Mouse (Mus musculus) neural tube, embryonic 14.5 days (tissue): ENCODE data around the gene Pxn. TPM values are rescaled to one million over a fixed set of nuclear protein-coding genes. Genes with fewer than 3 reads are reported as not detected.

Source experiments
- ATAC-seq: fragments of 200-750 bp; cut with Nextera tagmentation; 2 replicates; pipeline ENCODE4 v1.8.0; 2017; ENCODE audit warnings: low read depth, mild to moderate bottlenecking, moderate TSS enrichment, moderate library complexity
- H3K27ac ChIP-seq: fragments of 300-500 bp; sonication (generic); 2 replicates; pipeline ENCODE4 v1.5.1; 2014; ENCODE audit warnings: low read depth, mild to moderate bottlenecking, control low read depth, low read length, moderate library complexity, mixed read lengths
- H3K27me3 ChIP-seq: fragments of 300-500 bp; sonication (generic); 2 replicates; pipeline ENCODE4 v1.6.1; 2014; ENCODE audit warnings: low read length; ENCODE audit not compliant: control insufficient read depth, insufficient read depth
- H3K36me3 ChIP-seq: fragments of 300-500 bp; sonication (generic); 2 replicates; pipeline ENCODE4 v1.6.1; 2014; ENCODE audit warnings: low read length, mixed read lengths; ENCODE audit not compliant: control insufficient read depth, insufficient read depth
- H3K4me1 ChIP-seq: fragments of 300-500 bp; sonication (generic); 2 replicates; pipeline ENCODE4 v1.6.1; 2014; ENCODE audit warnings: low read length; ENCODE audit not compliant: control insufficient read depth, insufficient read depth
- H3K4me2 ChIP-seq: fragments of 300-500 bp; sonication (generic); 2 replicates; pipeline ENCODE4 v1.6.1; 2014; ENCODE audit warnings: mild to moderate bottlenecking, low read depth, low read length, control low read depth
- H3K4me3 ChIP-seq: fragments of 300-500 bp; sonication (generic); 2 replicates; pipeline ENCODE4 v1.5.1; 2014; ENCODE audit warnings: low read depth, low read length, control low read depth, mixed read lengths
- H3K9ac ChIP-seq: fragments of 300-500 bp; sonication (generic); replicated peaks from 2 replicates; pipeline ENCODE4 v1.6.1; 2014; ENCODE audit warnings: low read depth, mild to moderate bottlenecking, control low read depth, low read length, mixed read lengths
- H3K9me3 ChIP-seq: fragments of 300-500 bp; sonication (generic); 2 replicates; pipeline ENCODE4 v1.6.1; 2016; ENCODE audit warnings: low read length; ENCODE audit not compliant: control insufficient read depth
- WGBS: fragments of 180-500 bp; shearing (Covaris S2); extraction: QIAGEN DNeasy Blood & Tissue Kit; methylation state at CpG from one replicate; pipeline ENCODE4 v1.1.7; 2014; 5-methylcytosine and 5-hydroxymethylcytosine counted together
- polyA plus RNA-seq: library from polyadenylated mRNA; unstranded; fragments of >200 nt; fragmentation: Nextera tagmentation; extraction: Ambion mirVana; gene quantifications from 2 replicates; pipeline ENCODE4 v1.2.1, GENCODE M21; 2014

Gene Pxn
- polyA plus RNA-seq, 1 experiment from 2014 or later = 8.5 TPM

DNA sequence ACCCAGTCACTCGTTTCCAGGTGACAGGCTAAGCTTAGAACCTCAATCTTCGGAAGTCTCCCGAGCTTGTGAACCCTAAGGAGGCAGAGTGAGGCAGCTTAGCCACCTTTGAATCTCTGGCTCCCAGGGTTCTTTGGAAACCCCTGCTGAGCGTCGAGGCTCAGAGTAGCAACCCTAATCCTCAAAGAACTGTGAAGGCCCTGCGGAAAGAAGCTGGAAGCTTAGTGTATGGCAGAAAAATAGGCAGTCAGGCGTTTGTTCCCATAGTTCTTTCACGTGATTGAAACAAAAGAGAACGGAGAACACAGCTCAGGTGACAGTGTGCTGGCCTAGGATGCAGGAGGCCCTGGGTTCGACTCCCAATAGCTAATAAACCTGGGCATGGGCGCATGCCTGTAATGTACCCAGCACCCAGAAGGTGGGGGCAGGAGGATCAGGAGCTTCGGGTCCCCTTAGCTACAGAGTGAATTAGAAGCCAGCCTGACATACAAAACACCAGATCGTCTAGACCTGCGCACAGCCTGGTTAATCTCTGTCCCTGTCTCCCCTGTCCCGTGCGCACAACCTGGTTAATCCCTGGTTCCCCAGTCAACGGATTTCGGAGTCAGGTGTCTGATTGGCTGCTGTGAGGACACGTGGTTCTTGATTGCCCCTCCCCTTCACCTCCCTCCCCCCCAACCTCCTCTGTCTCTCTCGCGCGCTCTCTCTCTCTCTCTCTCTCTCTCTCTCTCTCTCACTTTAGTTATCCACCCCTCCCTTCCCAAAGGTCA, 31.0 kb upstream of the Pxn start:
- H3K4me2 ChIP-seq = peak overlapping the region; percentile 47
- ATAC-seq = peak; percentile 83
- no peaks in the 10 kb centered on the region for H3K36me3 ChIP-seq
- WGBS = 17% methylated on average over 22 of the region's 22 CpGs
- H3K27ac ChIP-seq = no peak overlapping the region
- no peaks in the 10 kb centered on the region for H3K9me3 ChIP-seq
- H3K4me3 ChIP-seq = peak overlapping the region; percentile 32
- no peaks in the 10 kb centered on the region for H3K27me3 ChIP-seq
- peaks cover 4% of the 10 kb centered on the region; the same call in 1 of the 2 replicates for H3K4me1 ChIP-seq
- H3K9ac ChIP-seq = peak overlapping the region; percentile 48

DNA sequence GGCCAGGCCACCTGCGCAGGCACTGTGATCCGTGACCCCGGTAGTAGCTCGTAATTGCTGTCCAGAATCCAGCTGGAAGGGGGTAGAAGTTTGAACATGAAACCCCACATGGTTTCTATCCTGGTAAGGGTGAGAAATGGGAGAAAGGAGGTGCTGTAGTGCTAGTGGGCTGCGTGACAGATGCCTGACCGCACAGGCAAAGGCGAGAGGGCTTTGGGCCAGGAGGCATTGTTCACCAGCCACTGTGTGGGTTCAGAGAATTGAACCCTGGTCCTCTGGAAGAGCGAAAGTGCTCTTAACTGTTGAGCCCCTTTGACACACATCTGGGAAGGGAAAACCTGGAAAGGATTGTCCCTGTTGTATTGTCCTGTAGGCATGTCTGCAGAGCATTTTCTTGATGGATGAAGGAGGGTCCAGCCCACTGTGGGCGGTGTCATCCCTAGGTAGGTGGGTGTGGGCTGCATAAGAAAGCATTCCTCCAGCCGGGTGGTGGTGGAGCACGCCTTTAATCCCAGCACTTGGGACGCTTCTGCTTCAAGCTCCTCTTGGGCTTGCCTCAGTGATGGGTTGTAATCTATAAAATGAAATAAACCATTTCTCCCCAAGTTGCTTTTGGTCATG, 30.3 kb upstream of the Pxn start:
- Histone ChIP-seq H3K27me3 (no peaks in the 10 kb centered on the region), H3K36me3 (no peaks in the 10 kb centered on the region), H3K9ac (no peak overlapping the region), H3K9me3 (no peaks in the 10 kb centered on the region), H3K4me2 (peak overlapping the region; percentile 47), H3K4me3 (peak overlapping the region; percentile 32; the same call in 1 of the 2 replicates), H3K27ac (no peak overlapping the region), H3K4me1 (no peaks in the 10 kb centered on the region)
- peak; percentile 35; the same call in 1 of the 2 replicates for ATAC-seq
- WGBS = 41% methylated on average over 12 of the region's 12 CpGs

DNA sequence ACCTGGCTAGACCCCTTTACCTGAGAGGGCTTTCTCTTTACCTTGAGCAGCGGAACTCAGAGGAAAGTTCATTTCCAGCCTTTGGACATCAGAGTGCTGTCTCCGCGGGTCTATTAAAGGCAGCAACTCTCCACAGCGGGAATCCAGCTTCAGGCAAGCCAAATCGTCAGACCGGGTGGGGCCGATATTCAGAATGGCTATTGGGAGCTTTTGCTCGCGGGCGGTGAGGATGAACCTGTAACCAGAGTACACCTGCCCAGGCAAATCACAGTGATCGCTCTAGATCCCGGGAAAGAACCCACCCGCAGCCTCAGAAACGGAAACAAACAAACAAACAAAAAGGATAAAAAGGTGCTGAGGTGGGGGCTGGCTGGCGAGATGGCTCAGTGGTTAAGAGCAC, 26.9 kb upstream of the Pxn start:
- no peak for ATAC-seq
- H3K9me3 ChIP-seq = no peaks in the 10 kb centered on the region
- H3K9ac ChIP-seq = no peak overlapping the region
- no peak overlapping the region for H3K4me3 ChIP-seq
- 48% methylated on average over 15 of the region's 15 CpGs for WGBS
- no peak overlapping the region for H3K27ac ChIP-seq
- peaks cover 13% of the 10 kb centered on the region for H3K4me1 ChIP-seq
- H3K4me2 ChIP-seq = no peak overlapping the region
- H3K27me3 ChIP-seq = no peaks in the 10 kb centered on the region
- H3K36me3 ChIP-seq = no peaks in the 10 kb centered on the region

DNA sequence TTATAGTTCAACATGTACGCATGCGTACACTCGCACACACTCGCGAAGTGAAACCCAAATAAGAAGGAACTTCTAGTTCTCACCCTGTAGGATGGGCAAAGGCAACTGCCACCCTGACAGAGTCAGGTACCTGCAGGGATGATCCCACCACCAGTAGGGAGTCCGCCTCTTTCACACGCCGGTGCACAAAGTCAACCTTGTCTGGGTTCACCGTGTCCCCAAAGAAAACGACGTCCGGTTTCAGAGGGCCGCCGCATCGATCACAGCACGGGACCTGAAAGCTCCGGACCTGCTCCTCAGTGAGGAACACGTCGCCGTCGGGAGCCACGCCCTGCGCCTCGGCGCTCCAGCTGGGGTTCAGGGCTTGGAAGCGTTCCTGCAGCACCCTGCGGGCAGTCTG, 26.4 kb upstream of the Pxn start:
- Histone ChIP-seq H3K4me3 (no peak overlapping the region), H3K27ac (no peak overlapping the region), H3K9me3 (no peaks in the 10 kb centered on the region), H3K27me3 (no peaks in the 10 kb centered on the region), H3K9ac (no peak overlapping the region), H3K4me1 (peaks cover 13% of the 10 kb centered on the region), H3K4me2 (peak overlapping the region; percentile 26; the same call in 1 of the 2 replicates), H3K36me3 (no peaks in the 10 kb centered on the region)
- WGBS = 20% methylated on average over 27 of the region's 27 CpGs
- ATAC-seq = no peak

DNA sequence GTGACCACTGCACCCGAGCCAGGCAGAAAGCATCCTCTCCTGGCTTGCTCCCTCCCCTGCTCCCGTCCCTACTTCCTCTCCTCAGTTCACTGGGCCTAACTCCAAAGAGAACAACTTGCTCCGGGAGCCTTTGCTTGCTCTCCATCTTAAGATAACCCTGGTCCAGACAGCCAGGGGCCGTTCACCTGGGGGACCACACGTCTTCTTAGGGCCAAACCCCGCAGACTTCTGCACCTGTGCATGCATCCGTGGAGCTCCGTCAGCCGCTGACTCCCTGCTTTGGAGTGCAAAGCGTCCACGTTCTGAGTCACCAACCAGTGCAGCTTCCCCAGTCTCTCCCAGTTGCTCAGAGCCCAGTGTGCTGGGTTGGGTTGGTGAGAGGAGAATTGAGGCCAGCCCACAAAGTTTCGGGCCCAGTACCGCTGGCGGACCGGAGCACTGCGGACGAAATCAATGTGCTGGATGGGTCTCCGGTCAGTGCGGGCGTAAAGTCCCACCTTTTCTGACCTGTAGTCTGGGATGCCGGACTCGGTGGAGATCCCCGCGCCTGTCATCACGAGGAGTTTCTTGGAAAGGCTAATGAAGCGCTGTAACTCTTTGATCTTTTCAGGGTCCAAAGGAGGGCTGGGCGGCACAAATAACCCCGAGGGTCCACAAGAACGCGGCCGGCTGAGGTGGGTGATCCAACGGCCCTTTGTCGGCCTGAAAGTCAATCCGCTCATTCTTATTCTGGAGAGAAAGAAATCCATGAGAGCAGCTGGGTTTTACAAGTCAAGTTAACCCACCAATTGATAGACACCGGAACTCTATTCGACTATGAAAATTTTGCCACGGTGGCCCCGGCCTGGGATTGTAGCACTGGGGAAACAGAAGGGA, 23.8 kb upstream of the Pxn start:
- 21% methylated on average over 38 of the region's 38 CpGs for WGBS
- Histone ChIP-seq H3K27me3 (no peaks in the 10 kb centered on the region), H3K4me1 (peaks cover 13% of the 10 kb centered on the region), H3K9me3 (no peaks in the 10 kb centered on the region), H3K27ac (no peak overlapping the region), H3K4me3 (peak overlapping the region; percentile 23), H3K36me3 (no peaks in the 10 kb centered on the region), H3K9ac (0 out of 2 replicates have a peak overlapping the region, but pooled peaks have one; percentile 16), H3K4me2 (peak overlapping the region; percentile 46)
- no peak for ATAC-seq

DNA sequence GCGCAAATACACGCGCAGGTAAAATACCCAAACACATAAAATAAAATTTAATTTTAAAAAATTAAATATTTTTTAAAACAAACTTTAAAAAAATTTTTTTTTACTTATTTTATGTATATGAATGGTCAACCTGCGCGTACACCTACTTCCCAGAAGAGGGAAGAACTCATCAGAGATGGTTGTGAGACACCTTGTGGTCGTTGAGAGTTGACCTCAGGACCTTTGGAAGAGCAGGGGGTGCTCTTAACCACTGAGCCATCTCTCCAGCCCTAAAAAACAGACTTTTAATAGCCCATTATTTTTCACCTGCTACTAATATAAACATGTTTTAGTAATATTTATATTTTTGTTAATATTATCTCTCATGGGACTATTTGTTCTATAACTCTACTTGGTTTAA, 23.1 kb upstream of the Pxn start:
- Histone ChIP-seq H3K27me3 (no peaks in the 10 kb centered on the region), H3K9ac (no peak overlapping the region), H3K4me1 (peaks cover 13% of the 10 kb centered on the region), H3K4me3 (peak overlapping the region; percentile 38), H3K4me2 (peak overlapping the region; percentile 43; the same call in 1 of the 2 replicates), H3K9me3 (no peaks in the 10 kb centered on the region), H3K27ac (no peak overlapping the region), H3K36me3 (no peaks in the 10 kb centered on the region)
- WGBS = 29% methylated on average over 6 of the region's 6 CpGs
- no peak for ATAC-seq

DNA sequence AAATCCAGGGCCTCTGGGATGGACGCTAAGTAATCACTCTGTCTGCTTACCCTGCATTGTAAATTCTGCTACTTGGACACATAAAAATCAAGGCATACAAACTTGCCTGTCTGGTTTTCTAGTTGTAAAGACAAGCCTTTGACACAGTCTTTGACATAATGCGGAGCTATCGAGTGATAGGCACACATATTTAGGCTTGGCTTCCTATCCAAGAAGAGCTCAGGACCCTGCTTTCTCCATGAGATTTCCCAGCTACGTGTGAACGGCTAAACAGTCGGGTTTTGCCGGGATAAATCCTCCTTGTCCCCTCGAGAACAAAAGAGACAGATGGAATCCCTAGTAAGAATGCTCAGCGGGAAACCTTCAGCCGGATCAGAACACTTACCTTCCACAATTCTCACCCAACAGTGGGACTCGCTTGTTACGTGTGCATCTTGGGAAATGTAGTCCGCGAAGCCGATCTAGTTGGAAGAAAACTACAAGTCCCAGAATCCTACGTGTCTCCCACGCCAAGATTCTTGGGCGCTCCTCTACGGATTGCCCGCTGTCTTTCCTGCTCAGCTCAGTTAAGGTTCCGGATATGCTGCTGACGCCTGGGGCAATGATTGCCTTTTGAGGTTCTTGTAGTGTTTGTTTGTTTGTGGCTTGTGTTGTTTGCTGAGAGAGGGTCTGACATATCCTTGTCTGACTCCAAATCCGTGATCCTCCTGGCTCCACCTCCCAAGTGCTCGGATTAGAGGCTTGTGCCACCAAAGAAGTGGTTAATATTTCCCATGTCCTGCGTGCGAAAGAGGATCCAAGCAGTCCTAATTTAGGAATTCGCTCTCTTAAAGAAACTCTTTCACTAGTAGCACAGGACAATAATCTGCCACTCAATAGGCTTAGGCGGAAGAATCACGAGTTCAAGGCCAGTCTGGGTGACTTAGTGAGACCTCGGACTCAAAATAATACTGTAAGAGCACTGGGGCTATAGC, 22.2 kb upstream of the Pxn start, which contains the start of gene Sirt4:
Sirt4 (minus strand) TSS at position 779 of the 974 bp plus-strand sequence.
- Histone ChIP-seq H3K4me3 (peak within 1 kb of the TSS; percentile 38), H3K27me3 (no peaks in the 10 kb centered on the region), H3K4me1 (peaks cover 13% of the 10 kb centered on the region), H3K4me2 (peak within 1 kb of the TSS; percentile 43), H3K9me3 (no peaks in the 10 kb centered on the region), H3K9ac (peak within 1 kb of the TSS; percentile 50), H3K27ac (peak within 1 kb of the TSS; percentile 73), H3K36me3 (no peaks in the 10 kb centered on the region)
- peak; percentile 87 for ATAC-seq
- WGBS = 8% methylated on average over 30 of the region's 30 CpGs

DNA sequence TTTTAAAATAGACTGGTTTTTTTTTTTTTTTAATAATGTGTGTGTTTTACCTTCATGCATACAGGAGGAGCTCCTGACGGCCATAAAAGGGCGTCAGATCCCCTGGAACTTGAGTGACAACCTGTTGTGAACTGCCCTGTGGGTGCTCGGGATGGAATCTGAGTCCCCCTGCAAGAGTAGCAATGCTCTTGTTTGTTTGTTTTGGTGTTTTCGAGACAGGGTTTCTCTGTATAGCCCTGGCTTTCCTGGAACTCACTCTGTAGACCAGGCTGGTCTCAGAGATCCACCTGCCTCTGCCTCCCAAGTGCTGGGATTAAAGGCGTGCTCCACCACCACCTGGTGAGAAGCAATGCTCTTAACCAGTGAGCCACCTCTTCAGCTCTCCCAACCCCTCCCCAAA, 21.5 kb upstream of the Pxn start:
- Histone ChIP-seq H3K4me2 (peak overlapping the region; percentile 43), H3K27me3 (no peaks in the 10 kb centered on the region), H3K27ac (peak overlapping the region; percentile 73), H3K36me3 (no peaks in the 10 kb centered on the region), H3K4me1 (peaks cover 13% of the 10 kb centered on the region), H3K4me3 (peak overlapping the region; percentile 38), H3K9me3 (no peaks in the 10 kb centered on the region), H3K9ac (peak overlapping the region; percentile 50; the same call in 1 of the 2 replicates)
- ATAC-seq = no peak
- WGBS = 75% methylated on average over 5 of the region's 5 CpGs
